Mouse (Mus musculus) kidney, adult 2 months (tissue): ENCODE measurements around the gene B4galnt1. TPM values are rescaled to one million over a fixed set of nuclear protein-coding genes. Genes with fewer than 3 reads are reported as not detected.

Experiments
- DNase-seq: peaks from one replicate; pipeline ENCODE4 v3.0.0; 2021
- H3K27ac ChIP-seq: fragments of 200-500 bp; 2 replicates; pipeline ENCODE4 v1.5.1; 2012; ENCODE audit warnings: low read depth, low read length, control low read depth, inconsistent platforms; ENCODE audit not compliant: insufficient read depth
- H3K27me3 ChIP-seq: fragments of 200-500 bp; replicated peaks from 2 replicates; pipeline ENCODE4 v1.6.1; 2012; ENCODE audit warnings: mild to moderate bottlenecking, moderate library complexity, low read length, inconsistent platforms; ENCODE audit not compliant: control insufficient read depth, insufficient read depth
- H3K36me3 ChIP-seq: fragments of 200-500 bp; 2 replicates; pipeline ENCODE4 v1.6.1; 2012; ENCODE audit warnings: mild to moderate bottlenecking, moderate library complexity, low read length, inconsistent platforms; ENCODE audit not compliant: control insufficient read depth, insufficient read depth
- H3K4me1 ChIP-seq: fragments of 200-500 bp; 2 replicates; pipeline ENCODE4 v1.6.1; 2011; ENCODE audit warnings: low read length; ENCODE audit not compliant: control insufficient read depth, insufficient read depth
- H3K4me3 ChIP-seq: fragments of 200-500 bp; 2 replicates; pipeline ENCODE4 v1.5.1; 2011; ENCODE audit warnings: mild to moderate bottlenecking, low read depth, low read length, control low read depth; ENCODE audit not compliant: insufficient read depth
- CTCF ChIP-seq: fragments of 200-500 bp; conservative IDR thresholded peaks from 2 replicates; pipeline ENCODE4 v1.5.1; 2011; ENCODE audit warnings: low read depth, mild to moderate bottlenecking, control low read depth, low read length, moderate library complexity, mixed read lengths; ENCODE audit not compliant: insufficient read depth, insufficient read length
- POLR2A ChIP-seq: fragments of 200-500 bp; IDR thresholded peaks from one replicate; pipeline ENCODE4 v1.6.1; 2011; ENCODE audit warnings: low read depth, low read length, control low read depth
- WGBS: fragments of 180-500 bp; shearing (Covaris S2); methylation state at CpG from one replicate; pipeline ENCODE4 v1.1.7; 2018; 5-methylcytosine and 5-hydroxymethylcytosine counted together
- polyA plus RNA-seq: library from polyadenylated mRNA; depleted of rRNA; stranded (reverse); fragments of >200 nt; gene quantifications from 2 replicates; pipeline ENCODE4 v1.2.3, GENCODE M21; 2012; rRNA removed

The B4galnt1 gene
- 15.4 and 27.5 TPM in 2 replicates for polyA plus RNA-seq

DNA sequence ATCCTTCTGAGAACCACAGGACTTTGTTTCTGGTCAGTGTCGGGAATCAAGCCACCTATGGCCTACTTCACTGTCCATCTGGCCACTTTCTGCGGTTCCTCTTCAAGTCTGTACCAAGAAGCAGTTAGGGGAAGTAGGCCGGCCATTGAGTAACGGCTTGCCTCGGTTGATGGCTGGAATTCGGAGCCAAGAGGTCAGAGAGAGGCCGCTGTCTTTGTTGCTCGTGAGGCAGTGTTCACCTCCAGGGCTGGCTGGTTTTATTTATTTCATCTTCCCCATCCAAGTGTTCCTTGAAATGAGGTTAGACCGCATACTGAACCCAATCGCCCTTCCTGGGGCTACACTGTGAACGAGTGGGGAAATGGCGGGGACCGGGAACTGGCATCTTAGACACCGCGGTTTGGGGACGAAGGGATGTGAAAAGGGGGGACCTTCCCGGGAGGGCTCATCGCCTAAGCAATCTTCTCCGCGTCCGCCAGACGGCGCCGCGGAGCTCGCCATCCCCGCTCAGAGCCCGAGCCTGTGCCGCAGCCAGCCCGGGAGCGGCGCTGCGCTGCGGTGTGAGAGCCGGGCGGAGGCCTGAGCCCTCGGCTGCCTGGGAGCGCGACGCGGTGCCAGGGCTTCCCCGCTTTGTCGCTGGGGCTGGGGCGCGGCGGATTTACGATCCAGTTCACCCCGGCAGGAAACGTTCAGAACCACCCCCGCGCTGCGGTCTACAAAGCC is at the start of gene B4galnt1:
Gene B4galnt1, plus strand, starts transcription at position 595 of the 723 bp plus-strand sequence.
- TF ChIP-seq CTCF (peak; percentile 77), POLR2A (no peak)
- Histone ChIP-seq H3K4me3 (peak within 1 kb of the TSS; percentile 60), H3K27me3 (peaks cover 2% of the 10 kb centered on the region; the same call in 1 of the 2 replicates), H3K27ac (peak within 1 kb of the TSS; percentile 5), H3K4me1 (peaks cover 2% of the 10 kb centered on the region; the same call in 1 of the 2 replicates), H3K36me3 (no peaks in the 10 kb centered on the region)
- peak; percentile 72 for DNase-seq
- WGBS: 4% methylated on average over 52 of the region's 52 CpGs

DNA sequence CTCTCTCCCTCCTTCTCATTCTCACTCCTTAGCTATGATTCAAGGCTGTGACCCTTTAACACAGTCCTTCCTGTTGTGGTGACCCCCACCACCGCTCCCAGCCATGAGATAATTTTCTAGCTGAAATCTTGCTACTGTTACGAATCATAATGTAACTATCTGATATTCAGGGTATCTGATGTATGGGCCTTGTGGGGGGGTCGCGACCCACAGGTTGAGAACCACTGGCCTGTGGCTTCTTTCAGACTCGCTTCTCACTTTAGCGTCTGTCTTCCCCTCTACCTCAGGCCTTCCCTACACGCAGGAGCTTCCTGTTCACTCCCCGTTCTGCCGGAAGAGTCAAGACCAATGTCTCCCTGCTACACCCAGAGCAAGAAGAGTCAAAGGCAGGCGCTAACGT is 46.6 kb upstream of the B4galnt1 start:
- 0 out of 2 replicates have a peak, but pooled peaks cover 3% of the 10 kb centered on the region for H3K4me1 ChIP-seq
- TF ChIP-seq CTCF (no peak), POLR2A (no peak)
- H3K27me3 ChIP-seq: no peaks in the 10 kb centered on the region
- no peak overlapping the region for H3K27ac ChIP-seq
- no peak overlapping the region for H3K4me3 ChIP-seq
- no peak for DNase-seq
- 87% methylated on average over 11 of the region's 11 CpGs for WGBS
- H3K36me3 ChIP-seq: peaks cover 2% of the 10 kb centered on the region

DNA sequence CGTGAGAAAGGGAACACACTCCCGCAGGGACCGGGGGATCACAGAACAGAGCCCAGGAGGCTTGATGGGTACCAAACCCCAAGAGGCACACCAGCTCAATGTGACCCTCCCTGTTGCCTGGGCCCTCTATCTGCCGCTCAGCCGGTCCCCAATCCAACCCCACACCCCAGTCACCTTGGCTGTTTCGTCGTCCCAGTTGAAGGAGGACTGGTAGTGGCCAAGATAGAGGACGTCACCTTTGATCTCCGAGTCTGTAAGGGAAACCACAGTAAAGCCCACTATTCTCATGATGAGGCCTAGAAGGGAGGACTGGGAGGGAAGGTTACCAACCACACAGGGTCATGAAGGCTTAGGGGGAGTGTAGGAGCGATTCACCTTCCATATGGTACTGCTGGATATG is 45.8 kb upstream of the B4galnt1 start:
- H3K4me1 ChIP-seq: 0 out of 2 replicates have a peak, but pooled peaks cover 3% of the 10 kb centered on the region
- no peak overlapping the region for H3K27ac ChIP-seq
- H3K4me3 ChIP-seq: no peak overlapping the region
- WGBS: 86% methylated on average over 10 of the region's 10 CpGs
- H3K27me3 ChIP-seq: no peaks in the 10 kb centered on the region
- peaks cover 2% of the 10 kb centered on the region for H3K36me3 ChIP-seq
- TF ChIP-seq CTCF: no peak
- no peak for TF ChIP-seq POLR2A
- DNase-seq: no peak

DNA sequence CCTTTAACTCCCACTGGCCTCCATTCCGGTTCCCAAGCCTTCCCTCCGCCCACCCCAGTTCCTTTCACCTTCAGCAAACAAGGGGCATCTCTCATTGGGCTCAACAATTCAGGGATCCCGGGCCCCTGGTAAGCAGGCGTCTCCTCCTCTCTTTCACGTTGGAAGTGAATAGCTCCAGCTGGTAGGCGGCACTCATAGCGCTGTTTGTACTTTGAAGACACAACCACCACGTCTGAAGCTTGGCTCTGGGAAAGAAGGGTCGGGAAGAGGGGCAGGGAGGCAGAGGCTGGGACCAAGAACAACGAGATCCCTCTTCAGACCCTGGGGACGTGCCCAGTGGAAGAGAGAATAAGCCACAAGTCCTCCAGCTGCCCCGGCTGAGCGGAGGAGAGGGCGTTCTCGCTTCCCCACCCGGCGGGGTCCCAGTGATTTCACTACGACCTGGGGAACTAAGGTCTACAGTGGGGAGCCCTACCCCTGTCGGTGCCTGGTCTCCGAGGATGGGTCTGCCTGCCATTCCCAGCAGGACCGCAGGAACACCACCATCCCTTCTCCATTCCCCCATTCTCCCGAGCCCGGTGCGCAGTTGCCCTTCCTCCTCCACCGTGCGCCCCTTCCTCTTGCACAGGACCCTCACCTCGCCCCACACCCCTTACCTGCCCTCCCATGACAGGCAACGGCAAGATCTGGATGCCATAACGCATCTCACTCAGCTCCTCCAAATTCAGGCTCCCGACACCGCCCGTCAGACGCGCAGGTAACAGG is 44.5 kb upstream of the B4galnt1 start:
- 0 out of 2 replicates have a peak, but pooled peaks cover 3% of the 10 kb centered on the region for H3K4me1 ChIP-seq
- DNase-seq: no peak
- peak overlapping the region; percentile 93 for H3K4me3 ChIP-seq
- WGBS: 2% methylated on average over 34 of the region's 34 CpGs
- H3K27ac ChIP-seq: 0 out of 2 replicates have a peak overlapping the region, but pooled peaks have one; percentile 11
- TF ChIP-seq POLR2A (no peak), CTCF (no peak)
- H3K36me3 ChIP-seq: peaks cover 2% of the 10 kb centered on the region
- H3K27me3 ChIP-seq: no peaks in the 10 kb centered on the region

DNA sequence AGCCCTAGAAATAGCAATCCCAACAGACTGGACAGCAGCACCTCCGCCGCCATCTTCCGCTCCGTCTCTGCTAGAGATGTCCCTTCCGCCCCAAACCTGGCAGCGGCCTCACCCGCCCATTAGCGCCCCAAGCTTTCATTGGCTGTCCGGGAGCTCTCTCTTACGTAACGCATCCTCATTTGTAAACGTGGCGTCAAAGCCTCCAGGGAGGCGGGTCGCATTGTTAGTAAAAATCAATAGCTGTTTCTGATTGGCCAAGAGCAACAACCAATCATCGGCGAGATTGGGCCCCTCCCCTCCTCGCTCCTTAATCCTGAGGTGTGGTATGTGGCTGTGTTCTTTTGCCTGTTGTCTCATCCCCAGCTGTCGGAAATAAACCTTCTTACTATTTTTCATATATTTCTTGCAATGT is 44.0 kb upstream of the B4galnt1 start, which contains the start of gene Os9:
Gene Os9, minus strand, starts transcription at position 66 of the 412 bp plus-strand sequence.
- peak; percentile 99 for DNase-seq
- 0 out of 2 replicates have a peak within 1 kb of the TSS, but pooled peaks have one; percentile 11 for H3K27ac ChIP-seq
- 0 out of 2 replicates have a peak, but pooled peaks cover 3% of the 10 kb centered on the region for H3K4me1 ChIP-seq
- H3K36me3 ChIP-seq: peaks cover 2% of the 10 kb centered on the region
- H3K27me3 ChIP-seq: no peaks in the 10 kb centered on the region
- TF ChIP-seq CTCF: no peak
- peak; percentile 76 for TF ChIP-seq POLR2A
- under 1% methylated on average over 19 of the region's 19 CpGs for WGBS
- peak within 1 kb of the TSS; percentile 93 for H3K4me3 ChIP-seq

- Histone ChIP-seq H3K27me3 (no peaks in the 10 kb centered on the region), H3K27ac (no peak overlapping the region), H3K4me1 (0 out of 2 replicates have a peak, but pooled peaks cover 3% of the 10 kb centered on the region), H3K36me3 (peaks cover 2% of the 10 kb centered on the region), H3K4me3 (no peak overlapping the region)
- WGBS: 73% methylated on average over 3 of the region's 3 CpGs
- DNase-seq: no peak
- TF ChIP-seq CTCF: no peak
- no peak for TF ChIP-seq POLR2A
These were observed 43.0 kb upstream of the B4galnt1 start for GRCm38 (mm10) chr10:127122018-127122417.
